Mouse (Mus musculus) skeletal muscle tissue, adult 2 months (tissue): ENCODE measurements around the gene Socs5.
"Not testable (repeated sequence)": the region's sequence is repeated elsewhere in the genome, so short reads cannot be mapped to it uniquely, and the experiment has no call there.

ENCODE experiments used
- DNase-seq: peaks from one replicate; pipeline ENCODE4 v3.0.0-alpha.2; 2012; ENCODE audit warnings: low read depth, low spot score

The Socs5 gene

GRCm38 (mm10) chr17:87107623-87108221, at the start of gene Socs5:
Socs5 (plus strand) TSS chr17:87107679.
- no peak for DNase-seq

GRCm38 (mm10) chr17:87062639-87063038, 44.8 kb upstream of the Socs5 start:
- no peak for DNase-seq

- DNase-seq: no peak
Measured at GRCm38 (mm10) chr17:87063461-87063860, 44.0 kb upstream of the Socs5 start.

- no peak for DNase-seq
Measured at GRCm38 (mm10) chr17:87063969-87064368, 43.5 kb upstream of the Socs5 start.

GRCm38 (mm10) chr17:87068997-87069396, 38.5 kb upstream of the Socs5 start:
- DNase-seq: no peak

- DNase-seq: not testable (repeated sequence)
Measured at GRCm38 (mm10) chr17:87072183-87072582, 35.3 kb upstream of the Socs5 start.

- no peak for DNase-seq
Measured at GRCm38 (mm10) chr17:87072766-87073440, 34.6 kb upstream of the Socs5 start.

- DNase-seq: no peak
Measured at GRCm38 (mm10) chr17:87073470-87073869, 34.0 kb upstream of the Socs5 start.

- DNase-seq: not testable (repeated sequence)
Measured at GRCm38 (mm10) chr17:87078217-87078616, 29.3 kb upstream of the Socs5 start.

- DNase-seq: no peak
Measured at GRCm38 (mm10) chr17:87080724-87081123, 26.8 kb upstream of the Socs5 start.

- no peak for DNase-seq
Measured at GRCm38 (mm10) chr17:87082547-87082946, 24.9 kb upstream of the Socs5 start.

GRCm38 (mm10) chr17:87083671-87084070, 23.8 kb upstream of the Socs5 start:
- no peak for DNase-seq

GRCm38 (mm10) chr17:87085726-87086125, 21.8 kb upstream of the Socs5 start:
- peak; percentile 24 for DNase-seq

- no peak for DNase-seq
Measured at GRCm38 (mm10) chr17:87089296-87089695, 18.2 kb upstream of the Socs5 start.

GRCm38 (mm10) chr17:87093061-87093460, 14.4 kb upstream of the Socs5 start:
- DNase-seq: no peak

GRCm38 (mm10) chr17:87096951-87097350, 10.5 kb upstream of the Socs5 start:
- DNase-seq: no peak

GRCm38 (mm10) chr17:87097576-87097975, 9.9 kb upstream of the Socs5 start:
- no peak for DNase-seq

- DNase-seq: no peak
Measured at GRCm38 (mm10) chr17:87100947-87101346, 6.5 kb upstream of the Socs5 start.

- peak; percentile 33 for DNase-seq
Measured at GRCm38 (mm10) chr17:87102636-87103035, 4.8 kb upstream of the Socs5 start.

- no peak for DNase-seq
Measured at GRCm38 (mm10) chr17:87103060-87103459, 4.4 kb upstream of the Socs5 start.

GRCm38 (mm10) chr17:87104276-87104675, 3.2 kb upstream of the Socs5 start:
- DNase-seq: no peak

GRCm38 (mm10) chr17:87105941-87106340, 1.5 kb upstream of the Socs5 start:
- peak; percentile 18 for DNase-seq
